Comparison of ENCODE assay signal across 8 mouse cellular contexts in the genomic region with DNA sequence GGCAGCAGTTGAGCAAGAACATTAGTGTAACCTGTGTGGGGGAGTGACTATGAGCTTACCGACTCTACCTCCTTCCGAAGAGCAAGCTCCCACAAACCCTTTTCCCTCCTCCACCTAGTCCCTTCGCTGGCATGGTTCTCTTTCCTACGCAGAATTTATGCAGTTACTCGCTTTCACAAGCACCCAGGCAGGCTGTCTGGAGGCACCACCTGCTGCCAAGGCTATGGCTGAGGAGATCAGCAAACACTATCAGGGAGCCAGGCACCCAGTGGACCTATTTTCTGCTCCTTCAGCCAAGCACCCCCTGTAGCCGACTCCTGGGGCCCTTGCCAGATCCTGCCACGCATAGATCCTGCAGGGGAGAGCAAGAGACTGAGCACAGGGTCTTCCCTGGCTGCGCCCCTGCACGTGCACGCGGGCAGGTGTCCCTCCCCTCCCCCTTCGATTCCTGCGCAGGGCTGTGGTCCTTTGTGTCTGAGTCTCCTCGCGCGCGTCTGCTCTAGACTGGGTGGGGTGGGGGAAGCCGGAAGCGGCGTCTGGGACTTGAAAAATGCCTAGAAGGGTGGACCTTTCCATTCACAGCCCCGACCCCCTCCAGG.
DNase-seq lines count a peak whose midpoint lies in the region; ATAC-seq and TF ChIP-seq lines count a peak whose summit lies in the region.

No protein-coding gene starts in this region.

- H3K36me3 ChIP-seq in heart, postnatal 0 days (replicated peaks; ENCODE audit: control insufficient read depth, insufficient read depth, low read length): no peaks in the 10 kb centered on the region
- no peaks in the 10 kb centered on the region for H3K36me3 ChIP-seq in stomach, embryonic 14.5 days (ENCODE audit: control insufficient read depth, insufficient read depth, low read length)

- WGBS in heart, postnatal 0 days: 1% methylated on average over 21 of the region's 21 CpGs
- 2% methylated on average over 21 of the region's 21 CpGs for WGBS in stomach, embryonic 14.5 days

- H3K27ac ChIP-seq in heart, postnatal 0 days (ENCODE audit: low read depth): no peak overlapping the region
- H3K27ac ChIP-seq in stomach, embryonic 14.5 days (ENCODE audit: low read length): peak overlapping the region; percentile 93

- H3K9me3 ChIP-seq in heart, postnatal 0 days (replicated peaks; ENCODE audit: control insufficient read depth, low read length): no peaks in the 10 kb centered on the region
- H3K9me3 ChIP-seq in stomach, embryonic 14.5 days (ENCODE audit: control insufficient read depth, low read depth, low read length): no peaks in the 10 kb centered on the region

- H3K4me2 ChIP-seq in heart, postnatal 0 days (ENCODE audit: low read depth, low read length): peak overlapping the region; percentile 98
- H3K4me2 ChIP-seq in stomach, embryonic 14.5 days (replicated peaks; ENCODE audit: low read depth, low read length): peak overlapping the region; percentile 80

- peak; percentile 64 for ATAC-seq in heart, postnatal 0 days (ENCODE audit: insufficient read depth, low read depth)
- ATAC-seq in stomach, embryonic 14.5 days (ENCODE audit: insufficient number of reproducible peaks, insufficient read depth, low FRiP score, low read depth): peak; percentile 87

- no peaks in the 10 kb centered on the region for H3K27me3 ChIP-seq in heart, postnatal 0 days (ENCODE audit: control insufficient read depth, insufficient read depth, low read length)
- H3K27me3 ChIP-seq in stomach, embryonic 14.5 days (ENCODE audit: control insufficient read depth, insufficient read depth, low read length): no peaks in the 10 kb centered on the region

- H3K4me1 ChIP-seq in heart, postnatal 0 days (ENCODE audit: control insufficient read depth, insufficient read depth): 0 out of 2 replicates have a peak, but pooled peaks cover 18% of the 10 kb centered on the region
- peaks cover 37% of the 10 kb centered on the region for H3K4me1 ChIP-seq in stomach, embryonic 14.5 days (ENCODE audit: control insufficient read depth, insufficient read depth, low read length)

- peak; percentile 93 for DNase-seq in heart, adult 11 months
- no peak for DNase-seq in heart, postnatal 25 days (ENCODE audit: low spot score)
- DNase-seq in embryo, embryonic 9.5 days (ENCODE audit: extremely low spot score): peak; percentile 83
- peak; percentile 21 for DNase-seq in heart, postnatal 0 days (ENCODE audit: low spot score)
- DNase-seq in left cerebral cortex, adult 11 months (ENCODE audit: low spot score): peak; percentile 39
- peak; percentile 87 for DNase-seq in mesoderm, embryonic 11.5 days (ENCODE audit: low read depth, low spot score)
- DNase-seq in cerebellum, adult 9-11 months: no peak

- peak overlapping the region; percentile 63 for H3K9ac ChIP-seq in heart, postnatal 0 days (replicated peaks; ENCODE audit: low read depth, low read length)
- H3K9ac ChIP-seq in stomach, embryonic 14.5 days (replicated peaks; ENCODE audit: low read depth, low read length): peak overlapping the region; percentile 46; the same call in 1 of the 2 replicates

- intact Hi-C loops in heart, postnatal 25 days (cut with DNase I): no loop called here

- TF ChIP-seq CTCF in heart, postnatal 0 days (IDR thresholded peaks at IDR 0.05; ENCODE audit: low read depth): no peak

- no peak for TF ChIP-seq EP300 in heart, postnatal 0 days (IDR thresholded peaks at IDR 0.05; ENCODE audit: low read depth)

- peak overlapping the region; percentile 52 for H3K4me3 ChIP-seq in heart, postnatal 0 days (ENCODE audit: low read depth, low read length)
- peak overlapping the region; percentile 28 for H3K4me3 ChIP-seq in stomach, embryonic 14.5 days (ENCODE audit: low read depth, low read length)

Comparison
In these comparisons a context has a peak if more than half of its experiments do, and no peak if none do; other contexts are left out.
1. DNase-seq: peak in heart, adult 11 months (single experiment), embryo, embryonic 9.5 days (single experiment), heart, postnatal 0 days (single experiment), left cerebral cortex, adult 11 months (single experiment) and mesoderm, embryonic 11.5 days (single experiment); none in heart, postnatal 25 days (single experiment) and cerebellum, adult 9-11 months (single experiment).